Mouse (Mus musculus) lung, embryonic 14.5 days (tissue): ENCODE measurements at regions not wholly inside any gene's neighbourhood (a gene's known extent, or its start where the extent isn't known, plus 50 kb on each side); places are given as distances from the start of the nearest gene placed in this dataset.
A peak's percentile ranks its signal among the peaks of the same experiment; 100 is the strongest.

ENCODE experiments used
- ATAC-seq: fragments of 200-750 bp; cut with Nextera tagmentation; 2 replicates; pipeline ENCODE4 v1.8.0; 2017; ENCODE audit warnings: mild to moderate bottlenecking, moderate TSS enrichment, moderate library complexity; ENCODE audit not compliant: insufficient read depth
- DNase-seq: peaks from one replicate; pipeline ENCODE4 v3.0.0-alpha.2; 2015
- H3K27ac ChIP-seq: fragments of 300-500 bp; sonication (generic); 2 replicates; pipeline ENCODE4 v1.5.1; 2014; ENCODE audit warnings: low read depth, mild to moderate bottlenecking, moderate library complexity
- H3K27me3 ChIP-seq: fragments of 300-500 bp; sonication (generic); 2 replicates; pipeline ENCODE4 v1.6.1; 2014; ENCODE audit warnings: low read length, control low read depth; ENCODE audit not compliant: insufficient read depth
- H3K36me3 ChIP-seq: fragments of 300-500 bp; sonication (generic); 2 replicates; pipeline ENCODE4 v1.6.1; 2014; ENCODE audit warnings: control low read depth; ENCODE audit not compliant: insufficient read depth
- H3K4me1 ChIP-seq: fragments of 300-500 bp; sonication (generic); 2 replicates; pipeline ENCODE4 v1.6.1; 2014; ENCODE audit warnings: antibody characterized with exemption, control low read depth; ENCODE audit not compliant: insufficient read depth
- H3K4me2 ChIP-seq: fragments of 300-500 bp; sonication (generic); 2 replicates; pipeline ENCODE4 v1.6.1; 2014; ENCODE audit warnings: mild to moderate bottlenecking
- H3K4me3 ChIP-seq: fragments of 300-500 bp; sonication (generic); 2 replicates; pipeline ENCODE4 v1.5.1; 2014; ENCODE audit warnings: low read depth, low read length
- H3K9ac ChIP-seq: fragments of 300-500 bp; sonication (generic); 2 replicates; pipeline ENCODE4 v1.6.1; 2014
- H3K9me3 ChIP-seq: fragments of 300-500 bp; sonication (generic); 2 replicates; pipeline ENCODE4 v1.6.1; 2016; ENCODE audit warnings: low read depth, low read length, control low read depth
- CTCF ChIP-seq: IDR thresholded peaks from 2 replicates; pipeline ENCODE4 v1.5.1; 2016; ENCODE audit warnings: antibody characterized with exemption, low read depth
- WGBS: fragments of 180-500 bp; shearing (Covaris S2); extraction: QIAGEN DNeasy Blood & Tissue Kit; methylation state at CpG from one replicate; pipeline ENCODE4 v1.1.7; 2014; 5-methylcytosine and 5-hydroxymethylcytosine counted together

DNA sequence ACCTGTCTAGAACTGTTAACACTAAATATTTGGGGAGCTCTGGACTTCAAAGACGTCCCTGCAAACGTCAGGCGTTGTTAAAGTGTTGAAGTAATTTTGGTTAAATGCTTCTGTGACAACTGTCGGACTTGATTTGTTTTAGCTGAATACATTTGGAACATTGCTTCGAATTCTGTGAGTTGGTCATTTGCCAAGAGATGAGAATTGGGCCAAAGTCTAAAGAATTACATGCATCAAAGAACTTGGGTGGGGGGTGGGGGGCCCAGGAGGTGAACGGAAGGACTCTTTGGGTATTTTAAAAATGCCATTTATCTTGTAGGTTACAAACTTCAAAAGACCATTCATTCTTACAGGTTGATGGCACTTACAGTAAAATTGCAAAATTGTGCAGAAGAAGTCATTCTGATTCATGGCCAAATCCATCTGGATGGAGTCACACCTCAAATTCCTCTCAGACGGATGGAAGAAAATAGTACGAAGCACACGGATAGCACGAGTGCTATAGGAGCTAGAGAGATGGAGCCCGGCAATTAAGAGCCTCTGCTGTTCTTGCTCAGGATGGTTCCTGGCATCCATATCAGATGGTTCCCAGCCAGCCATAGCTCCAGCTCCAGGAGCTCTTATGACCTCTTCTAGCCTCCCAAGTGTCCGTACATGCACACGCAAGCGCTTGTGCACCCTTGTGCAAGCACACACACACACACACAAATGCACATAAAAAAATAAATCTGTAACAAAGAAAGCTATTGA, 144.5 kb upstream of the Irx5 start:
- DNase-seq: no peak
- no peak overlapping the region for H3K4me2 ChIP-seq
- H3K4me1 ChIP-seq: peaks cover 3% of the 10 kb centered on the region; the same call in 1 of the 2 replicates
- no peaks in the 10 kb centered on the region for H3K36me3 ChIP-seq
- no peak overlapping the region for H3K9ac ChIP-seq
- H3K9me3 ChIP-seq: no peaks in the 10 kb centered on the region
- ATAC-seq: no peak
- H3K4me3 ChIP-seq: no peak overlapping the region
- no peak overlapping the region for H3K27ac ChIP-seq
- peaks cover 10% of the 10 kb centered on the region; the same call in 1 of the 2 replicates for H3K27me3 ChIP-seq
- WGBS: 59% methylated on average over 14 of the region's 14 CpGs
- no peak for TF ChIP-seq CTCF

- no peaks in the 10 kb centered on the region for H3K9me3 ChIP-seq
- WGBS: 42% methylated on average over 5 of the region's 5 CpGs
- no peaks in the 10 kb centered on the region for H3K36me3 ChIP-seq
- no peak for ATAC-seq
- no peak overlapping the region for H3K9ac ChIP-seq
- DNase-seq: peak; percentile 11
- TF ChIP-seq CTCF: no peak
- no peak overlapping the region for H3K4me2 ChIP-seq
- H3K4me3 ChIP-seq: no peak overlapping the region
- H3K4me1 ChIP-seq: peaks cover 3% of the 10 kb centered on the region; the same call in 1 of the 2 replicates
- H3K27ac ChIP-seq: no peak overlapping the region
- 0 out of 2 replicates have a peak, but pooled peaks cover 6% of the 10 kb centered on the region for H3K27me3 ChIP-seq
Observed at GRCm38 (mm10) chr8:92209081-92209480, 148.3 kb upstream of the Irx5 start.

- no peak overlapping the region for H3K9ac ChIP-seq
- H3K4me1 ChIP-seq: no peaks in the 10 kb centered on the region
- H3K36me3 ChIP-seq: no peaks in the 10 kb centered on the region
- WGBS: 91% methylated on average over 8 of the region's 8 CpGs
- H3K27me3 ChIP-seq: no peaks in the 10 kb centered on the region
- ATAC-seq (no peak), DNase-seq (no peak)
- H3K4me2 ChIP-seq: no peak overlapping the region
- no peak for TF ChIP-seq CTCF
- no peak overlapping the region for H3K27ac ChIP-seq
- no peak overlapping the region for H3K4me3 ChIP-seq
- no peaks in the 10 kb centered on the region for H3K9me3 ChIP-seq
Observed at GRCm38 (mm10) chr8:92195635-92196034, 161.8 kb upstream of the Irx5 start.

DNA sequence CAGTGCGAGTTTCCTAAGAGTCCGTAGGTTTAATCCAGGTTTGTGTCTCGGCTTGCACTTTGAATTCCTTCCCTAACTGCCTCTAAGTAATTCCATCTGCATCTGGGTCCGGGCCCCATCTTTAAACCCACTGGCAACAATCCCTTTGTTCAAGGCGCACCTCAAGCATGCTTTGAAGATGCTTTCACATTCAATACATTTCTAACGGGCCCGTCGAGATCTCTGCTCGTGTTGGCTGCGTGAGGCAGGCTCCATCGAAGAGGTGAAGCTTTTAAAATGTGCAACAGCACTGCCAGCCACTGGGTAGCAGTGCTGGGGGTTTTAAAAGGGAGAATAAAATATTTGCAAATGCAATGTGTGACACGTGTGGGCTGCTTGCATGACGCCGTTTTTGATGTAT, 163.4 kb upstream of the Irx5 start:
- H3K4me3 ChIP-seq: no peak overlapping the region
- no peaks in the 10 kb centered on the region for H3K9me3 ChIP-seq
- H3K36me3 ChIP-seq: no peaks in the 10 kb centered on the region
- H3K9ac ChIP-seq: no peak overlapping the region
- no peaks in the 10 kb centered on the region for H3K4me1 ChIP-seq
- no peak for ATAC-seq
- no peak for TF ChIP-seq CTCF
- no peak overlapping the region for H3K27ac ChIP-seq
- no peaks in the 10 kb centered on the region for H3K27me3 ChIP-seq
- H3K4me2 ChIP-seq: no peak overlapping the region
- WGBS: 59% methylated on average over 14 of the region's 14 CpGs
- DNase-seq: no peak

- H3K27ac ChIP-seq: no peak overlapping the region
- H3K9me3 ChIP-seq: no peaks in the 10 kb centered on the region
- no peaks in the 10 kb centered on the region for H3K27me3 ChIP-seq
- ATAC-seq (no peak), DNase-seq (no peak)
- no peaks in the 10 kb centered on the region for H3K36me3 ChIP-seq
- no peak overlapping the region for H3K4me2 ChIP-seq
- 88% methylated on average over 16 of the region's 16 CpGs for WGBS
- H3K4me1 ChIP-seq: no peaks in the 10 kb centered on the region
- H3K9ac ChIP-seq: no peak overlapping the region
- H3K4me3 ChIP-seq: no peak overlapping the region
- no peak for TF ChIP-seq CTCF
Observed at GRCm38 (mm10) chr8:92190261-92191025, 167.0 kb upstream of the Irx5 start.

- Histone ChIP-seq H3K4me3 (no peak overlapping the region), H3K27ac (no peak overlapping the region), H3K36me3 (no peaks in the 10 kb centered on the region), H3K27me3 (no peaks in the 10 kb centered on the region), H3K4me2 (no peak overlapping the region), H3K4me1 (no peaks in the 10 kb centered on the region), H3K9ac (no peak overlapping the region), H3K9me3 (no peaks in the 10 kb centered on the region)
- ATAC-seq (no peak), DNase-seq (peak; percentile 29)
- no peak for TF ChIP-seq CTCF
- 6% methylated on average over 1 of the region's 1 CpGs for WGBS
Observed at GRCm38 (mm10) chr8:92183331-92183730, 174.1 kb upstream of the Irx5 start.

GRCm38 (mm10) chr8:92180651-92181050, 176.8 kb upstream of the Irx5 start:
- Histone ChIP-seq H3K4me3 (no peak overlapping the region), H3K4me1 (no peaks in the 10 kb centered on the region), H3K9ac (no peak overlapping the region), H3K4me2 (no peak overlapping the region), H3K27me3 (no peaks in the 10 kb centered on the region), H3K9me3 (no peaks in the 10 kb centered on the region), H3K36me3 (no peaks in the 10 kb centered on the region), H3K27ac (no peak overlapping the region)
- ATAC-seq (no peak), DNase-seq (no peak)
- 83% methylated on average over 4 of the region's 4 CpGs for WGBS
- no peak for TF ChIP-seq CTCF
